Mouse (Mus musculus): ENCODE measurements around the gene Rassf3.

- TF ChIP-seq TAL1 (IDR thresholded peaks at IDR 0.05; ENCODE audit: low read length) (no peak), GATA1 (IDR thresholded peaks at IDR 0.05; ENCODE audit: low read length) (no peak)
Observed at GRCm38 (mm10) chr10:121501160-121501559, 25.0 kb upstream of the Rassf3 start.
